In the genomic region with DNA sequence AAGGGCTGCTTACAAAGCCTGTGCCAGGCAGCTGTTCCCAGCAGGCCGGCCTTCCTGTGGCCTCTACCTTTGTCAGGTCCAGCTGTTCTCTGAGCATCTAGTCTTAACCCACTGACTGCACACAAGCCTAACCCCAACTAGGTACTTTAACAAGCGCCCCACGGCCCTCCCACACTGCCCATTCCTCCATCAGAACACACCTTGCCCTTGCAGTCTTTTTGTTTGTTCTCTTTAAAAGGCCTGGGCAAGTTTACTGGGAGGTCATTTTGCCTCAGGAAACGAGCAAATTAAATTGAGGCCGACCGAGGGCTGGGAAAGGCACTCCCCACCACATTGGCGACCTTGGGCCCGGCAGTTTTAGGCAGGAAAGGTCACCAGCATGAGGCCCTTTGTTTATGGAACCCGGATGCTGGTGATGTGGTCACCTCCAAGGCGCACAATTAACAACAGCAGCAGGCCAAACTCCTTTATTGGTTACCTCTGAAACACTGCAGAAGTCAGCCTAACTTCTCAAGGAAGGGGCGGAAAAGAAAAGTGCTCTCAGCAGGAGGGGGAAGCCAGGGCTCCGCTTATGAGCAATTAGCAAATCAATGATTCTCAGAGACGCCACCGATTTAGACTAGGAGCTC, we compare ENCODE assay signal across 8 mouse cellular contexts. TPM values are rescaled to one million over a fixed set of nuclear protein-coding genes. Genes with fewer than 3 reads are reported as not detected.
DNase-seq lines count a peak whose midpoint lies in the region; ATAC-seq and TF ChIP-seq lines count a peak whose summit lies in the region.

No protein-coding gene starts in this region.

- no peak overlapping the region for H3K4me2 ChIP-seq in heart, embryonic 14.5 days (ENCODE audit: low read length)
- no peak overlapping the region for H3K4me2 ChIP-seq in hindbrain, postnatal 0 days (ENCODE audit: low read depth, low read length)
- H3K4me2 ChIP-seq in midbrain, embryonic 12.5 days (replicated peaks): peak overlapping the region; percentile 17

- H3K4me1 ChIP-seq in heart, embryonic 14.5 days (ENCODE audit: control insufficient read depth in 2 of 2, insufficient read depth in 2 of 2, low read length in 2 of 2): peaks cover 46 to 67% of the 10 kb centered on the region in 2 experiments
- peaks cover 9% of the 10 kb centered on the region; the same call in 1 of the 2 replicates for H3K4me1 ChIP-seq in hindbrain, postnatal 0 days (ENCODE audit: insufficient read depth, low read length)
- H3K4me1 ChIP-seq in midbrain, embryonic 12.5 days: peaks cover 80% of the 10 kb centered on the region

- DNase-seq in heart, postnatal 10 days: no peak
- DNase-seq in adrenal gland, postnatal 25 days: peak; percentile 35
- no peak for DNase-seq in hindbrain, postnatal 0 days (ENCODE audit: low spot score)
- DNase-seq in adipocyte (ENCODE audit: low spot score): no peak
- DNase-seq in gastrocnemius, postnatal 14 days: no peak
- DNase-seq in left cerebral cortex, adult 8-10 months (ENCODE audit: low spot score in 2 of 2): no peak

- H3K27ac ChIP-seq in heart, embryonic 14.5 days (replicated peaks in 1 of 2; ENCODE audit: control insufficient read depth in 1 of 2, insufficient read depth in 1 of 2, low read depth in 2 of 2, low read length in 2 of 2): peak overlapping the region in 1 of 2 experiments; percentile 75; a peak in 1 of 4 replicates
- peak overlapping the region; percentile 32; the same call in 1 of the 2 replicates for H3K27ac ChIP-seq in hindbrain, postnatal 0 days
- peak overlapping the region; percentile 65 for H3K27ac ChIP-seq in midbrain, embryonic 12.5 days (replicated peaks)

- no peaks in the 10 kb centered on the region for H3K27me3 ChIP-seq in heart, embryonic 14.5 days (ENCODE audit: control insufficient read depth, insufficient read depth, low read length)
- H3K27me3 ChIP-seq in hindbrain, postnatal 0 days (ENCODE audit: insufficient read depth, low read length): no peaks in the 10 kb centered on the region
- H3K27me3 ChIP-seq in midbrain, embryonic 12.5 days: no peaks in the 10 kb centered on the region

- H3K36me3 ChIP-seq in heart, embryonic 14.5 days (ENCODE audit: control insufficient read depth, insufficient read depth, low read length): peaks cover 39% of the 10 kb centered on the region
- H3K36me3 ChIP-seq in hindbrain, postnatal 0 days (ENCODE audit: insufficient read depth, low read length): 0 out of 2 replicates have a peak, but pooled peaks cover 4% of the 10 kb centered on the region
- H3K36me3 ChIP-seq in midbrain, embryonic 12.5 days: peaks cover 37% of the 10 kb centered on the region

- no peak overlapping the region for H3K4me3 ChIP-seq in heart, embryonic 14.5 days (ENCODE audit: control insufficient read depth in 1 of 2, insufficient read depth in 1 of 2, low read depth in 1 of 2, low read length in 2 of 2)
- H3K4me3 ChIP-seq in hindbrain, postnatal 0 days (ENCODE audit: low read length): no peak overlapping the region
- no peak overlapping the region for H3K4me3 ChIP-seq in midbrain, embryonic 12.5 days

- no peak for TF ChIP-seq CTCF in hindbrain, postnatal 0 days (IDR thresholded peaks at IDR 0.05; ENCODE audit: low read depth)

- intact Hi-C loops in heart, postnatal 10 days (cut with DNase I): no loop called here
- intact Hi-C loops in gastrocnemius, postnatal 14 days (cut with DNase I; ENCODE audit: low total_unique reads): no loop called here

- 51% methylated on average over 14 of the region's 14 CpGs for WGBS in heart, embryonic 14.5 days
- 23% methylated on average over 14 of the region's 14 CpGs for WGBS in hindbrain, postnatal 0 days
- WGBS in midbrain, embryonic 12.5 days: 7% methylated on average over 14 of the region's 14 CpGs

- no peaks in the 10 kb centered on the region for H3K9me3 ChIP-seq in heart, embryonic 14.5 days (ENCODE audit: control insufficient read depth, low read length)
- H3K9me3 ChIP-seq in hindbrain, postnatal 0 days (ENCODE audit: low read length): no peaks in the 10 kb centered on the region
- no peaks in the 10 kb centered on the region for H3K9me3 ChIP-seq in midbrain, embryonic 12.5 days

- H3K9ac ChIP-seq in heart, embryonic 14.5 days (ENCODE audit: low read length): 0 out of 2 replicates have a peak overlapping the region, but pooled peaks have one; percentile 22
- no peak overlapping the region for H3K9ac ChIP-seq in hindbrain, postnatal 0 days (replicated peaks; ENCODE audit: low read length)
- no peak overlapping the region for H3K9ac ChIP-seq in midbrain, embryonic 12.5 days (replicated peaks)

- no peak for ATAC-seq in heart, embryonic 14.5 days (ENCODE audit: insufficient number of reproducible peaks, insufficient read depth, low FRiP score, low read depth)
- ATAC-seq in hindbrain, postnatal 0 days: no peak
- ATAC-seq in midbrain, embryonic 12.5 days (ENCODE audit: low FRiP score, low read depth): no peak

RNA-seq across cellular contexts. Expression of a gene that starts 28.4 kb away (rescaled TPM):
- 18.1 and 20.9 TPM in 2 replicates for polyA plus RNA-seq in heart, embryonic 14.5 days (2014; fragmentation: Nextera tagmentation; extraction: Ambion mirVana)
- total RNA-seq in heart, postnatal 10 days (2021): 100 to 1,000 TPM; 218 to 219 TPM
- 154 and 189 TPM in 2 replicates for total RNA-seq in adrenal gland, postnatal 25 days (2021)
- 165 and 170 TPM in 2 replicates for total RNA-seq in hindbrain, postnatal 0 days (2014; rRNA removed)
- 33.0 and 36.8 TPM in 2 replicates for polyA plus RNA-seq in hindbrain, postnatal 0 days (2015; fragmentation: Nextera tagmentation; extraction: Ambion mirVana)
- polyA plus RNA-seq in midbrain, embryonic 12.5 days (2016; fragmentation: Nextera tagmentation; extraction: Ambion mirVana): 41.5 and 47.9 TPM in 2 replicates
- total RNA-seq in gastrocnemius, postnatal 14 days (2021): 100 to 1,000 TPM; 156 to 165 TPM
- total RNA-seq in left cerebral cortex, adult 8-10 months (2022): 100 to 1,000 TPM; 129 to 155 (median 139) TPM
